Mouse (Mus musculus) adrenal gland (tissue): Measurements from ENCODE around the gene Gm47955.
"Not testable (repeated sequence)": the region's sequence is repeated elsewhere in the genome, so short reads cannot be mapped to it uniquely, and the experiment has no call there.

Experiments
- intact Hi-C: fragments of 180-260 bp; cut with DNase I; formaldehyde crosslinking; loops from one replicate; pipeline ENCODE4 v1.15.1; 2025
- long read RNA-seq, 2 experiments: library from polyadenylated mRNA; unstranded; transcript quantifications; one replicate each; pipeline ENCODE4 v2.0.0; 2020; ENCODE audit warnings: borderline replicate concordance in 1 of 2; ENCODE audit not compliant: insufficient replicate concordance in 1 of 2

The Gm47955 gene
- long read RNA-seq, experiment 1, result 0 reads
- long read RNA-seq, experiment 2, result 0 reads

GRCm38 (mm10) chr1:82959870-82960385 lies at the start of gene Gm47955:
Gene Gm47955 (plus strand): TSS chr1:82960286.
- intact Hi-C loops, result no loop called here

GRCm38 (mm10) chr1:82913025-82913424 lies 47.1 kb upstream of the Gm47955 start, which contains the start of gene A030005L19Rik:
Gene A030005L19Rik (plus strand): TSS chr1:82913325.
- intact Hi-C loops, result no loop called here

DNA sequence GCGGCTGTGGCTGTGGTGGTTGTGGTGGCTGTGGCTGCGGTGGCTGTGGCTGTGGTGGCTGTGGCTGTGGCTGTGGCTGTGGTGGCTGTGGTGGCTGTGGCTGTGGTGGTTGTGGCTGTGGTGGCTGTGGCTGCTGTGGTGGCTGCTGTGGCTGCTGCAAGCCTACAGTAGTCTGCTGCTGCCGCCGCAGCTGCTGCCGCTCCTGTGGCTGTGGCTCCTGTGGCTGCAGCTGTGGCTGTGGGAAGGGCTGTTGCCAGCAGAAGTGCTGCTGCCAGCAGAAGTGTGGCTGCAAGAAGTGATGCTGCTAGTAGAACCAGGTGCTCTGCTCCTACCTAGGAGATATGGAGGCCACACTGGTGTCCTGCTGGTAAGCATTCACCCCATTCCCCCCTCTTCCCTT lies 46.7 kb upstream of the Gm47955 start:
- intact Hi-C loops, result not testable (repeated sequence)

DNA sequence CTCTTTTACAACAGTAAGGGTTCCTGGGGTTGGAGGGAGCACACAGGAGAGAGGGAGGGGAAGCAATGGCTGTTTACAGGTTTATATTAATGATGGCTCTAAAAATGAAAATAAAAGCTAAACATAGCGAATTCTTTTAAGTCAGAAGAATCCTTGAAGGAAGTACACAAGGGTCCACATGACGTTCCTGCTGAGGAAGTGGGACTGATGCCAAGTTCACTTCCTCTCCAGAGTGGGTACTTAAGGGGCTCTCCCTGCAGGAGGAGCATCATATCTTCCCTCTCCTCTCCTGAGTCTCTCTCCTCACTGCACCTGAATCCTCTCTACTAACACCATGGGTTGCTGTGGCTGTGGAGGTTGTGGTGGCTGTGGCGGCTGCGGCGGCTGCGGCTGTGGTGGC lies 35.4 kb upstream of the Gm47955 start, which contains the start of gene A030014E15Rik:
Gene A030014E15Rik, plus strand, starts transcription at position 268 of the 400 bp plus-strand sequence.
- intact Hi-C loops, result no loop called here

DNA sequence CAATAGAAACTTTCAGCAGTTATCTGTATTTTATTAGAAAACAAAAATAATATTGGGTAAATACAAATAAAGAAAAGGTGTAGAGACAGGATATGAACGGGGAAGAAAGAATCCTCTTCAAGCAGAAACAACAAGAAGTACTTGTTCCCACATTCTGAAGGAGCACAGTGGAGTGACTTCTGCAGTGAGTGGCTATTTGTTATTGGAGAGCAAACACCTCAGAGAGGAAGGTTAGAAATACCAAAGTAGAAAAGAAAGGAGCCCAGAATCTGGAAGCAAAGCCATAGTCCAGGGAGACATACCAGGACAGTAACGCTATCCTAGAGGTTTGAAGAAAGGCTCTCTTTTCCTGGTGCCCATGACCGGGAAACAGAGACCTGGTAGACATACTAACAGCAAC lies 29.5 kb upstream of the Gm47955 start:
- intact Hi-C loops, result not testable (repeated sequence)

DNA sequence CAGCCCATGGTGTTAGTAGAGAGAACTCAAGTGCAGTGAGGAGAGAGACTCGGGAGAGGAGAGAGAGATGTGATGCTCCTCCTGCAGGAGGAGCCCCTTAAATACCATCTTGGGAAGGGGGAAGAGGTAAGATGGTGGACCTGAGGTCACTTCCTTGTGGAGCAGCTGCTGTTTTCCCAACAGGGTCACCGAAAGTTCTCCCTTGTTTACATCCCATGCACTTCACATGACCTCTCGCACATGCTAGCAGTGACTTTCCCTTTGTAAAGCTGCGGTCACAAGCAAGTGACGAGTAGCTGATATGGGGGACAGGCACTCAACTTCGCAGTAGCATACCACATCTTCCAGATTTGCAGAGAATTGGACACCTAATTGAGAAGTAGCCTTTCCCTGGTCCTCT lies 28.8 kb upstream of the Gm47955 start, which contains the start of gene Gm6217:
Gene Gm6217, minus strand, starts transcription at position 74 of the 400 bp plus-strand sequence.
- intact Hi-C loops, result not testable (repeated sequence)

DNA sequence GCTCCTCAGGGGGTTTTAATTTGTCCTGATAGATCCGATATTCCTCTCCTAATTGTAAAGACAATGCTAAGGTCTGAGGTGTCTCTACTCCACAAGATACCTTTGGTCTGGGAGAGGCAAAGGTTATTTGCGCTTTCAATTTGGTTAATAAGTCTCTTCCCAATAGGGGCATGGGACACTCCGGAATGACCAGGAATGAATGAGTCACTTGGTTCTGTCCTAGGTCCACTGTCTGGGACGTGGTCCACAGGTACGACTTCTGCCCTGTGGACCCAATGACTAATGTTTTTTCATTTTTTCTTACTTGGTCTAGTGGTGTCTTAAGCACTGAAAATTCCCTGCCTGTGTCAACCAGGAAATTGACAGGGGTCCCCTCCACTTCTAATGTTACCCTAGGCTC lies 21.4 kb upstream of the Gm47955 start:
- intact Hi-C loops, result no loop called here

DNA sequence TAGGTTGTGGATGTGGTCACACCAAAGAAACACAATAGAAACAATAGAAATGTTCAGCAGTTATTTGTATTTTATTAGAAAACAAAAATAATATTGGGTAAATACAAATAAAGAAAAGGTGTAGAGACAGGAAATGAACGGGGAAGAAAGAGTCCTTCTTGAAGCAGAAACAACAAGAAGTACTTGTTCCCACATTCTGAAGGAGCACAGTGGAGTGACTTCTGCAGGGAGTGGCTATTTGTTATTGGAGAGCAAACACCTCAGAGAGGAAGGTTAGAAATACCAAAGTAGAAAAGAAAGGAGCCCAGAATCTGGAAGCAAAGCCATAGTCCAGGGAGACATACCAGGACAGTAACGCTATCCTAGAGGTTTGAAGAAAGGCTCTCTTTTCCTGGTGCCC lies 17.6 kb upstream of the Gm47955 start:
- intact Hi-C loops, result not testable (repeated sequence)

DNA sequence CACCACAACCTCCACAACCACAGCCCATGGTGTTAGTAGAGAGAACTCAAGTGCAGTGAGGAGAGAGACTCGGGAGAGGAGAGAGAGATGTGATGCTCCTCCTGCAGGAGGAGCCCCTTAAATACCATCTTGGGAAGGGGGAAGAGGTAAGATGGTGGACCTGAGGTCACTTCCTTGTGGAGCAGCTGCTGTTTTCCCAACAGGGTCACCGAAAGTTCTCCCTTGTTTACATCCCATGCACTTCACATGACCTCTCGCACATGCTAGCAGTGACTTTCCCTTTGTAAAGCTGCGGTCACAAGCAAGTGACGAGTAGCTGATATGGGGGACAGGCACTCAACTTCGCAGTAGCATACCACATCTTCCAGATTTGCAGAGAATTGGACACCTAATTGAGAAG lies 16.8 kb upstream of the Gm47955 start, which contains the start of gene A030003K21Rik:
Gene A030003K21Rik, minus strand, starts transcription at position 94 of the 400 bp plus-strand sequence.
- intact Hi-C loops, result not testable (repeated sequence)

DNA sequence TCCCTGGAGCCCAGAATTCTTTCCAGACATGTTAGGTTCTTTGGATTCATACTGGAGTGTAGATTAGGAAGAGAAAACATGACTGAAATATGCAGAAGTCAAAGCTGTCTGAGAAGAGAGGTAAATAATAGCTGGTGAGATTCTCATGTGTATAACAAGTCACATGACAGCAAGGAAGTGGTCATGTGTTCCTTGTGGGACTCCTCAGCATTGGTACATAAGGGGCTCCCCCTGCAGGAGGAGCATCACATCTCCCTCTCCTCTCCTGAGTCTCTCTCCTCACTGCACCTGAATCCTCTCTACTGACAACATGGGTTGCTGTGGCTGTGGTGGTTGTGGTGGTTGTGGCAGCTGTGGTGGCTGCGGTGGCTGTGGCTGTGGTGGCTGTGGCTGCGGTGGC lies 14.1 kb upstream of the Gm47955 start:
- intact Hi-C loops, result not testable (repeated sequence)

- intact Hi-C loops, result no loop called here
Measured at GRCm38 (mm10) chr1:82948601-82949000, 11.5 kb upstream of the Gm47955 start.

GRCm38 (mm10) chr1:82955913-82956312 lies 4.2 kb upstream of the Gm47955 start, which contains the start of gene Gm7544:
Gene Gm7544 (minus strand): TSS chr1:82956013.
- intact Hi-C loops, result not testable (repeated sequence)

DNA sequence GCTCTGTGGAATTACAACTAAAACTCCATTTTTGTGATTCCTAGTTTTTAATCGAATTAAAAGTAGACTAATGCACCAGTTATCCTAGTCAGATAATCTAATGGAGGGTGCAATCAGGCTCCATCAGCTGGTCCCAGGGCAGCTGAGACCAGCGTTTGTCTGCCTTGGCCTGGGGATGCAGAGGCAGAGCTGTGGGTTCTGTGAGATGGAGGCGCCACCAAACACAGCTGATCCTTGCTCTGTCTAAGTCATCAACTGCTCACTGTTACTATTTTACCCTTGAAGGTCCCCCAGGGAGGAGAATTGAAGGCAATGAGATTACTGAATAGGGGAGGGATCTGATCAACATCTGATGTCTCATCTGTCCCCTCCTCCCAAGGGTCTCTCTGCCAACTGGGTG lies 6.3 kb downstream of the Gm47955 start:
- intact Hi-C loops, result no loop called here

DNA sequence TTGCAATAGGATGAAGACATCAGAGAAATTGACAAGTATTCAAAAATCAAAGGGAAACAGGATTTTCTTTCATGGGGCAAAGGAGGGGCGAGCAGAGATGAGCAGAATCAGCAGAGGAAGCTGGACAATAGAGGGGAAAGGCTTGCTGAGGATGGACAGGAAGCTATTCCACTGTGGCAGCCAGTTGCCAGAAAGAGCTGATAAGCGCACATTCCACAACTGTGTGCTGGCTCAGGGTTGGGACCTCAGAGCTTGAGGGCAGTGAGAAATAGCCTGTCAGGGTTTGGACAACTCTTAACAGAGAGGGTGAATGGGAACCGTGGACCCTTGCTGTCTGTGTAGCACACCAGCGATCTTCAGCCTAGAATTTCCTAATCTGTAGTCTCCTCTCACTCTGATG lies 12.0 kb downstream of the Gm47955 start:
- intact Hi-C loops, result loop anchor here (5.0 to 10.0 kb wide), 2 partner anchors 185 to 417 kb away; no protein-coding TSS in a partner anchor

DNA sequence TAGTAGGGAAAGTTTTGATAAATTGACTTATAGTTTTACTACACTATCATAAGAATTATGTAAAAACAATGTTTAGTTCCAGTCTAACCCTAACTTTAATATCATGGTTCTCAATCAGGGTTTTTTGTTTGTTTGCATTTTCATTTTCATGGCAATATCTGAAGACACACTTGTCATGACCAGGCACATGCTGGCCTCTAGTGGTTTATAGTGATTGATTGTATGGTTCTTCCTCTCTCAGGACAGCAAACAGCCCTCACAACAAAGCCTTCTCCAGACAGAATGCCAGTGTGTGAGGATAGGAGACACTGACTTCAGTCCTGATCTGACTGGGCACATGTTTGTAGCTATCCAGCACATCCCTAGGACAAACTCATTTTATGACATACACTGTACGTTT lies 13.2 kb downstream of the Gm47955 start:
- intact Hi-C loops, result loop anchor here (5.0 to 10.0 kb wide), 2 partner anchors 186 to 418 kb away; no protein-coding TSS in a partner anchor

- intact Hi-C loops, result loop anchor here (5.0 to 10.0 kb wide), 2 partner anchors 187 to 419 kb away; no protein-coding TSS in a partner anchor
Measured at GRCm38 (mm10) chr1:82973901-82974300, 13.8 kb downstream of the Gm47955 start.

GRCm38 (mm10) chr1:82974342-82974741 lies 14.3 kb downstream of the Gm47955 start:
- intact Hi-C loops, result loop anchor here (5.0 to 10.0 kb wide), 2 partner anchors 187 to 420 kb away; no protein-coding TSS in a partner anchor

- intact Hi-C loops, result loop anchor here (10.0 kb wide), 1 partner anchor 421 kb away; no protein-coding TSS in a partner anchor
Measured at GRCm38 (mm10) chr1:82975750-82976149, 15.7 kb downstream of the Gm47955 start.

DNA sequence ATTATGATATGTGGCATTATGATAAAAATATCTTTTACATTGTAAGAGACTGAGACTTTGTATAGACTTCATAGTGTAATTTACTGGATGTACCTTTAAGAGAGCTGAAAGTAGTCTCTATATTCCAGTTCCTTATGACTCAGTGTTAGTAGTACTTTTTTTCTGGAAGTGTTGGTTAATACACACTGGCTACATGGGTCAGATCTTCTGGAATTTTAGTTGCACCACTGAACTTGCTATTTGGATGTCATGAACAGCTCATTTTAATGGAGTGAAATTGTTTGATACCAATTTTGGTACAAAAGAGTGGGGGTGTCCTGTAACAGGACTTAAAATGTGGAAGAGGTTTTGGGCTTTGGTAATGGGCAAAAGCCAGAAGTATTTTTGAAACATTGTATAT lies 17.8 kb downstream of the Gm47955 start:
- intact Hi-C loops, result loop anchor here (10.0 kb wide), 1 partner anchor 423 kb away; no protein-coding TSS in a partner anchor

GRCm38 (mm10) chr1:82986738-82987137 lies 26.7 kb downstream of the Gm47955 start:
- intact Hi-C loops, result loop anchor here (5.0 kb wide), 1 partner anchor 79 kb away; no protein-coding TSS in a partner anchor

- intact Hi-C loops, result loop anchor here (1.0 to 5.0 kb wide), 2 partner anchors 80 to 201 kb away; no protein-coding TSS in a partner anchor
Measured at GRCm38 (mm10) chr1:82987530-82988198, 27.6 kb downstream of the Gm47955 start.

DNA sequence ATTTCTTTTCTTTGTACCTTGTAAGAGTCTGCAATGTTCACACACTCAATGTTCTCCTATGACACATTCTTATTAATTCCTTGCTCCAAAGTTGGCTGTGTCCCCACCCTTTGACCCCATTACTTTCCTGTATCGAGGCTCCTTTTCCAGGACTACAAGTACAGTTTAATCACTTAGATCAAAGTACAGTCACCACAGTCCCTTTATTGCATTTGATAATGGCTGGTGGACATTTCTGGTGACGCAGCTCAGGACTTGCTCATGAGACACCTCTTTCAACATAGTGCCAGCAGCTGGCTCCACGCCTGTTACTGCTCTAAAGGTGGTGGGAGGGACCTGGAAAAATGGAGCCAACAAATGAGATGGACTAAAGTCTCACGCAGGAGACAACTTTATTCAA lies 31.0 kb downstream of the Gm47955 start:
- intact Hi-C loops, result no loop called here
